Mouse (Mus musculus): ENCODE results near the gene Fam149a.

Gene Fam149a

DNA sequence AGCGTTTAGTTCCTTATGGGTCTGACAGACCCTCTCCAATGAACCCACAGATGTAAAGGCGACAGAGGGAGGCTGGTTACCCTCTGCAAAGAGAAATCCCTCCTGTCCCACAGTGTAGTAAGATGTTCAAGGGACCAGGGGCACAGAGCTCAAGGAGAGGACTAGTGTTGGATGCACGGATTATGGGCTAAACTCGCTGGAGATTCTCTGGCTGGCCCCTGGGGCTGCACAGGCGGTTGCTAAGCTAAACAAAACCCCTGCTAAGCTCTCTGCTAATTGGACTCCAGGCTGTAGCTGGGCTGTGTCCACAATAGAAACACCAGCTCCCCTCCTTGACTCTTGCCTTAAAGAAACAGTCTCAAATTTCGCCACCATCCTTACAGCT lies at the start of gene Fam149a:
Fam149a (minus strand) TSS at position 329 of the 385 bp plus-strand sequence.
- no peak for DNase-seq

- no peak for DNase-seq
These were observed 38.1 kb upstream of the Fam149a start for GRCm38 (mm10) chr8:45420151-45420550.

- no peak for DNase-seq
These were observed 32.9 kb upstream of the Fam149a start for GRCm38 (mm10) chr8:45414965-45415364.

DNA sequence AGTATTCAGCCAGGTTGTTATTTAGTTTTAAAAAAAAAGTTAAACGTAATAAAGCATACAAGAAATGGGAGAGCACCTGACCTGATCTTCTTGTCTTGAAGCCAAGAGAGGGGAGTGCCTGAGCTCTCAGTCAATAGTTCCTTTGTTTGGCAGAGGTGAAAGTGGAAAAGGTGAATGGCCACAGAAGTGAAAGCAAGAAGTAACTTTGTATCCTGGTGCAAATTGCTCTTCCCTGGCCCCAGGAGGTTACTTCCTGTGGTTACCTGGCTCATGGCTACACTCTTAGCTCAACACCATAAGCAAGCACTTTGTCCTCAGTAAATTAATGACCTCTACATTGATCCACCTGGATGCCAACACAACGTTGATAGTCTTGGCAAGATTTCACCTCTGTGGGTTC lies 28.8 kb upstream of the Fam149a start, which contains the start of gene Tlr3:
Tlr3 (minus strand) TSS at position 199 of the 400 bp plus-strand sequence.
- DNase-seq: no peak

GRCm38 (mm10) chr8:45410146-45410880 lies 28.2 kb upstream of the Fam149a start:
- no peak for DNase-seq

DNA sequence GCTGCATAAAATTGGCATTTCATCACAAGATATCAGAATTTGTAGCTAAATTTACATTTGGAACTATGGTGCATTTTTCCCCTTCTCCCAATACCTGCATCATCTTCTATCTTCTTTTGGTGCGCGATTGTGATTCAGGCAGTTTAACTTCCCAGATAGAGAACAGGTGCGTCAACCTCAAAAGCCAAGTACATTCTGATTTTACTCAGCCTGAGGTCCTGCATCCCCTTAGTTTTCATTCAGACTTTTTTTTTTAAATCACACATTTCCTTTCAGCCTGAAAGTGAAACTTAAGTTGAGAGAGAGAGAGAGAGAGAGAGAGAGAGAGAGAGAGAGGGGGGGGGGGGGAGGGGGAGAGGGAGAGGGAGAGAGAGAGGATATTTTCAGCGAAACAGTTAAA lies 27.6 kb upstream of the Fam149a start:
- no peak for DNase-seq

DNA sequence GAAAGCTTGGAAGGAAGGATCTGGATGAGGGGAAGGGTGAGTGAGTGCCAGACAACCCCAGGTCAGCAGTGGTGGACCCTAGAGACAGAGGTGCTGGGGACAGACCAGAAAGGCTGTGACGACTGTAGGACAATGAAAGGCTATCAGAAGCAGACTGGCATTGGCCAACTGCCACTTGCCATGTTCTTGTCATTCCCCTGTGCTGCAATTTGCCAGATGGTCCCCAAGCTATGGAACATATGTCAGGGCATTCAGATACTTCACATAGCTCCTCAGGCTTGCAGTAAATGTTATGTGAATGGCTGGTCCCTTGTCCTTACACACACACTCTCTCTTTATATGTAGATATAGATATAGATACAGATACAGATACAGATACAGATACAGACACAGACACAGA lies 1.2 kb upstream of the Fam149a start:
- no peak for DNase-seq

DNA sequence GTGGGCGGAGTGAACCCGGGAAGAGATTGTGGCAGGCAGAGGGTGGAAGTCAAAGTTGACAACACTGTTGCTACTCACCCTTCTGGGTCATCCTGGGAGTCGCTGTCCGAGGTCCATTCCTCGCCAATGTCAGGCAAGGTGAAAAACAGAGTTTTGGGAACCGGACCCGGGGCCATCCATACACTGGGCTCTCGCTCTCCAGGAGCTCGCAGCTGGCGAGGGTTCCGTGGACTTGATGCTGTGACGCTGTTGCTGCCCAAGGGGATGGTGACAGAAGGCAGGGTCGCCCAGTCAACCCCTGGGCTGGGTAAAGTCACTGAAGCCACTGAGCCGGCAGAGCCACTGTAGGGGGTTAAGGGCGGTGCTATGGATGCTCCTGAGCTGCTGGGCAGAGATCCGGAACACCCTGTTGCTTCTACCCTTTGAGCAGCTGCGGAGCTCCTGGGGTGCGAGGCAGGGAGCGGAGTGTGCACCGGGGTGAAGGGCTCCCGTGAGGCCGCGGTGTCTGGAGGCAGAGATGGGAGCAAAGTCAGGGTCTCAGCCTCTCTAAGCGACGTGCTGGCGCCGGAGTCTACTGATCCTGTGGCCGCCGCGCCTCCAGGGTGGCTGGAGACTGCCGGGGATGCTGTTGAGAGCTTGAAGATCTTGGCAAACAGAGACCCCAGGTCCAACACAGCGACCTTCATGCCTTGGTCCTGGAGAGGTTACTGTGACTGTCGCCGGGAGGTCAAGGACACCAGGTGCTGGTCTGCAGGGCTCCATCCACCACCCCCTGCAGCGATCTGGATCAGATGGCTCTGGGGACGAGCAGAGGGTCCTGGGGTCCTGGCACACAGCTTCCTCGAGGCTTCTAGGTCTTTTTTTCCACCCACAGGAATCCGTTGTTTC lies 772 bp downstream of the Fam149a start:
- no peak for DNase-seq

DNA sequence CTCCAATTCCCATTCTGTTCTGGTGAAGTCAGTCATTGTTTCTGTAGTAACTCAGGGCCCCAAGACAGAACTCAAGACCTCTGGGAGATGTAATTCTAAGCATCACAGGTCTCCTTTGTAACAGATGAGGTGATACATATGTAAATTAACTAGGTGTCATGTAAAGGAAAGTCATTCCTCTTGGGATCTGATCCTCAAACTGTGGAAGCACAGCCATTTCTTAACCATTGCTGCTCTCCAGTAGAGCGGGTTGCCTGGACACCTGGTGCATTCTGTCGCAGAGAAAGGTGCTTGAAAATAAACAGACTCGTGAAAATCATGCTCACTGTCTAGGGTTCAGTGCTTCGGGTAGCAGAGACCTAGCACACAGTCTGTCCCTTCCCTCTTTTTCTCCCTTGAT lies 1.5 kb downstream of the Fam149a start:
- DNase-seq: no peak

DNA sequence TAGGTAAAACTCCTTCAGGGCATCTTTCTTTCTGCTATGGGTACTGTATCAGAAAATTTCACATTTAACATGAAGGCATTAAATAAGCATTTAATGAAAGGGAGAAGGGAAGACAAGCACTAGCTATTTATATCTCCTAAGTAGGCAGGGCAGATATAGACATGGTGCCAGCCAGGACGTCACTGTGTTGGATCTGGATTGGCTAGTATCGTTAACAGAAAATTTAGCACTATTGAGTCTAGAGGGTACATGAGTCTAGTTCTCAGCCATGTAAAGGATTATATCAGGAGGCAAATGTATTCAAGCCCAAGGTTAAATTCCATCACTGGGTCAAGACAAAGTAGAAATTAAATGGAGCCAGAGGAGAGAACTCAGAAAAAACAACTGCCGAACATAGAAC lies 8.0 kb downstream of the Fam149a start:
- DNase-seq: no peak

DNA sequence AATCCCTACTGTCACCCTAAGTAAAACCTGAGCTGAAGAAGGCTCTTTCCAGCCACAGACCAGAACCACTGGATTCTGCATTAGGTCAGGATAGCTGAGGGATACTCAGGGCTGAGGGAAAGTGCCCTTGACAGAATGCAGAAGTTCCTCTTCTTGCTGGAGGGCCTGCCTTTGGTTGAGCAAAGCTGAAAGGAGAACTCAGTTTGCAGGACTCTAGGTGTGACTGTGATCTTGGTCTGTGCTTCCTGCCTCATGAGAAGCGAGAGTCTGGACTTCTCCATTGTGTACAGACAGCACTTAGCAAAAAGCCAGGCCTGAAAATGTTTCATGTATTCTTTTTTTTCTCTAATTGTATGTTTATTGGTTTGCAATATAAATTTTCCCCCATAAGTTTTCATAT lies 14.9 kb downstream of the Fam149a start:
- no peak for DNase-seq

DNA sequence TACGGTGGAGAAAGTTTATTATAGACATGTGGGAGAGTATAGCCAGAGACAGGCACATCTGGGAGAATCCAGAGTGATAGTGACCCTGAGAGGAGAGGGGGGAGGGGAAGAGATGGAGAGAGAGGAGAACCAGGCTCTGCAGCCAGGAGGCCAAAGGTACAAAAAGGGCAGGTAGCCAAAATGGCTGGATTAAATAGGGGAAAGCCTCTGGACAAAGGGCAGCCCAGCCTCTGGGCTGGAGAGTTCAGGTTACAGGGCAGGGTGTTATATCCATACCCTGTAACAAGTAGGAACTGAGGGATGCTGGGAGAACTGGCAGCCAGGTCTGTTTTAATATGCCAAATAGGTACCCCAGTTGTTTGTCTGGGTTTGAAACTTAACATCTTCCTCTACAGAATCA lies 18.9 kb downstream of the Fam149a start:
- no peak for DNase-seq

DNA sequence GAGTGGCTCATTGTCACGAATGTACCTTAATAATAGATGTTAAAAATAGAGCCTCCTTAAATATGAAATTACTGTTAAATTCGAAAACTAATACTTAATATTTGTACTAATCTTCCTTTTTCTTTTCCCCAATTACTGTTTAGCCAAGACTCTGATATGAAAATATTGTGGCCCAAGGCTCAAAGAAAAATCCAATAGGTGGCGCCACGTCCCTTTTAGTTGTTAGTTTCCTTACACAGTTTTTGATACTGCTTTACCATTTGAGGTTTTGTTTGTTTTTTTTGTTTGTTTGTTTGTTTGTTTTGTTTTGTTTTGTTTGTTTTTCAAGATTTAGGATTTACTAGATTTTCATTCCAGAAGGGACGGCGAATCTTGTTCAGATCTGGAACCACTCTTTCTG lies 19.8 kb downstream of the Fam149a start:
- no peak for DNase-seq

DNA sequence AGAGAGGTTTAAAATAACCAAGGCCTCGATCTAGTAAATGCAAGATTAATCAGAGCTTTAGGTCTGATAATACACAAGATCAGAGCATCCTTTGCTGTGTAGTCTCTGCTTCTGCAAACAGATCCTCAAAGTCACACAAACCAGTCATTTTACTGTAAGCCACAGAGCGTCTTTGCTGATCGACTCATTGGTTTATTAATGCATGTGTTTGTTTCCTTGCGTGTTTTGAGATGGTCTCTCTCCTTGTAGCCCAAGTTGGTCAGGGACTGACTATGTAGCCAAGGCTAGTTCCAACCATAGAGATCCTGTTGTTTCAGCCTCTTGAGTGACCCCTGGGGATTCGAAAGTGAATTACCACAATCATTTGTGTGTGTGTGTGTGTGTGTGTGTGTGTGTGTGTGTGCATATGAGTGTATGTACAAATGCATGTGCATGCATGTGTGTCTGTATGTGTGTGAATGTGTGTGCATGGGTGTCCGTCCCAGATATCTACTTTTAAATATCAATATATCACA lies 22.9 kb downstream of the Fam149a start:
- no peak for DNase-seq

GRCm38 (mm10) chr8:45358132-45358918 lies 23.8 kb downstream of the Fam149a start:
- no peak for DNase-seq

DNA sequence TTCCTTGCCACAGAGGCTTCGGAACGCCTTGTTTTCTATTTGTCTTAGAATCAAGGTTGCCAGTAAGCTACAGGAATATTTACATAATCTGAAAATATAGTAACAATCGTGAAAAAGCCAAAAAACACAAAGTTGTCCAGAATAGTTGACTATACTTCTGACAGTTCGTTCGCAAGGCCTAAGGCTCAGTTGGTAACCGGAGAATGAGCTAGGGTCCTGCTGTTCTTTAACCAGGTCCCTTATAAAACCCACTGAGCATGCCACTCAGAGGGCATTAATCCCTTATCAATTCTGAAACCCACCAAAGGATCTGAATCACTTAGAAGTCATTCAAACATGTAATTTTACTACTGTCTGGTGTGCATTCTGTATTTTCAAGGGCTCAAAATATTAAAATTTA lies 26.3 kb downstream of the Fam149a start:
- DNase-seq: no peak

GRCm38 (mm10) chr8:45345031-45345430 lies 37.1 kb downstream of the Fam149a start:
- DNase-seq: no peak

DNA sequence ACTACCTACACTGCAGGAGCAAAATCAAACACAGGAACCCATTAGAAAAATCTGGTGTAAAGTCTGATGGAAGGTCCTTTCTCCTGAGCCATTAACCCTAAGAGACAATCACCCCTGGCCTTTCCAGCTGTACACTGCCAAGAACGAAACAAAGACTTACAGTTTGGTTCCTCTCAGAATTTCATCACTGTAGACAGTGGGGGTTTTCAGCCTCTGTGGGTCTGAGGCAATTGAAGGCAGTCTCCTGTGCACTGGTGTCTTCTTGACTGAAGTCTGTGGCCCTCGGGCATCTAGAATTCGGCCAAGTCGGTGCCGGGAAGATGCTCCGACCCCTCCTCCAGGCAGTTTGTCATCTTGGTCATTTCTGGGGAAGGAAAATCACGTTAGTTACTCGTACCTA lies 37.8 kb downstream of the Fam149a start:
- DNase-seq: no peak

DNA sequence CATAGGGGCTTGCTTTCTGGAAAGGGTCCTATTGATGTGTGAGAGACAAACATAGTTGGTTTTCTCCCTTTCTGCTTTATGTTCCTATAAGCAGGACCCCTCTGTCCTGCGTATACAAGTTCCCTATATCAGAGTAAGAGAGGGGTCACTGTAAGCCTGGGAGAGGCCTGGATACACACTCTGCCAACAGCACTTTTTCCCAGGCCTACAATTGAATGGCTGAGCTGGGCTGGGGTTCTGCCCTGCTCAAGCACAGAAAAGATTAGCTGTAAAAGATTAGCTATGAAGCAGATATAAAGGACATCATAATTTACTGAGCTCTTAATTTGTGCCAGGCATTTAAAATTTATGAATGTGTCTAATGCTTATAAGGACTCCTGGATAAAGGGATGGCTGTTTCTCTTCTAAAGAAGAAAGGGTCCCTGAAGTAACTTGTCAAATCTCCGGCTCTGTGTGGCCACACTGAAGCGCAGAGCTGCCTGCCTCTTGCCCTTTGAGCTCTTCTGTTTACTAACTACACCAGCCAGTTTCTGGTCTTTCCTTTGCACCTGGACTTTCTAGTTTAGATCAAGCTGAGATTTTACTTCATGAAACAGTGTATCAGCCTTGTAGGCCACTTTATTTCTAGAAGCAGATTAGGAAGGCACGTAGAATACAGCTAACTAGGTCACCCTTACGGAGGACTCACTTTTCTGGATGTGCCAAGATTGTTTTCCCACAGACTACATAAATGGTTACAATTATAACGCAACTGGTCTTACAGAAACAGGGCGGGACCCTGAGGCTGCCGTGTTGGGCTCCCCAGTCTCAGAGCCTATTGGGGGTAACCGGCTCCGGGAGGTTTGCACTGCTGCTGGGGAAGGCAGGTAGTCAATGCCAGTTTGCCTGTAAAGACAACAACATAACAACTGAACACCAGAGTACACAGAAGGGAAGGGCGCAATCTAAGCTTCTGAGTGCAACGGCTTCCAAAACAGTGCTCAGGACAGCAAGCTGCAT lies 40.2 kb downstream of the Fam149a start:
- DNase-seq: no peak

- peak in 1 of 2 experiments; percentile 7 for DNase-seq
These were observed 48.6 kb downstream of the Fam149a start for GRCm38 (mm10) chr8:45333493-45333892.

DNA sequence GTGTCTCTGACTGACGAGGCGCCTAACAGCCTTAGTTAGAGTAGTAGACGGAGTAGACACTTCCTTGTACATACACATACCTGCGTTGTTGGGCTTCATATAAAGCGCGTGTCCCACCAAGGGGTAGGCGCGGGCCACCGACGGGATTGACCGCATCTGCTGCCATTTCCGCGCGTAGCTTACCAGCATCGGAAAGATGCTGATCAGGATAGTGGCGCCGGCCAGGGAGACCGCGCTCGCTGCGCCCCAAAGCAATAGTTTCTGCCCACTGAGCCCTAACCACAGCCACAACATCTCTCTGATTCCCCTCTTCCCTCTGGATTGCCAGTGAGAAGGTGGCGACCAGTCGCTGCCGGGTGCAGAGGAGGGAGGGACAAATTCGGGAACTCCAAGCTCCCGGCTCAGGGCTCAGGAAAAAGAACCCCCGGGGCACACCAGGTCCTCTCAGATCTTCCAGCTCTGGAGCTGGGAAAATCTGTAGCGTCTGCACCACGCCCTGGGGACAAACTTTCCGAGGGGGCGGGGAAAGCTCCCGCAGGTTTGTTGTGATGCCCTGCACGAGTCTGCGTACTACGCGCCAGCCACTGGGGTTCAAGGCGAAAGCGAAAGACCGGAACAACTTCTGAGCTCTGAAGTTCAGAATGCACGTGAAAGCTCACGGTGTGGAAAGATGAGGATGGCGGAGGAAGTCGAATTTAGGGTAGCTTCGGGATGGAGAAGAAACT lies 49.2 kb downstream of the Fam149a start, which contains the start of gene Cyp4v3:
Cyp4v3 (minus strand) TSS at position 532 of the 725 bp plus-strand sequence.
- peak; percentile 32 to 53 for DNase-seq
